Mouse (Mus musculus): ENCODE measurements at regions not wholly inside any gene's neighbourhood (a gene's known extent, or its start where the extent isn't known, plus 50 kb on each side); places are given as distances from the start of the nearest gene placed in this dataset.
A peak's percentile ranks its signal among the peaks of the same experiment; 100 is the strongest.

DNA sequence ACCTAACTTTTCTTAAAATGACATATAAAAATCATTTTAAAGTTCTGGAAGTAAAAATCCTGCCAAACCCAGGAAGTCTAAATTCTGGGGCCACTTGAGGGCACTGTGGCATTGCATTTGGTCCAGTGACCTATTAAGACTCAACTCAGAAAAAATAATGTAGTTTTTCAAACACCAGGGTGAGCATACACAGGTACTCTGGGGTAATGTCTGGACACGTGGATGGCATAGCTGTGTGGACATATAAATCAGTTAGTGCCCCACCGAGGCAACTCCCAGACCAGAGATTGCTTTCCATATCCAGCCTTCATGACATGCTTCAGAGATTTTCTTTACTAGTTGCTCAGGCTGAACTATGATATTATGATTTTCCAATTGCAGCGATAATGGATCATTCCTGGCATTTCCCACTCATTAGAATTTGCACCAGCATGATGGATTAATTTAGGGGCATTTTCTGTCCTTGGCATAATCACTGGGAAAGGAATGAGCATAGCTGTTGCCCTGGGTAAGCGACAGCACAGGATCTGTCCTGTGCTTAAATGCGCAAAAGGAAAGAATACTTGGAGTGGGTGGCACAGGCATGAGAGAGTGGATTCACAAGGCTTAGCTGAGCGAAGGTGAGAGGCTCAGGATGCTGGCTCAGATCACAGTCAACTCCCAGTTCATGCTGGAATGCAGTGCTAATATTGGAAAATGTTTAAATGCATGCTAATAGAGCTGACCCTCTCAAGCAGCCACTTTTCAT is 1526.6 kb upstream of the Cdh8 start:
- no peak for DNase-seq (ENCODE audit: low read depth)

DNA sequence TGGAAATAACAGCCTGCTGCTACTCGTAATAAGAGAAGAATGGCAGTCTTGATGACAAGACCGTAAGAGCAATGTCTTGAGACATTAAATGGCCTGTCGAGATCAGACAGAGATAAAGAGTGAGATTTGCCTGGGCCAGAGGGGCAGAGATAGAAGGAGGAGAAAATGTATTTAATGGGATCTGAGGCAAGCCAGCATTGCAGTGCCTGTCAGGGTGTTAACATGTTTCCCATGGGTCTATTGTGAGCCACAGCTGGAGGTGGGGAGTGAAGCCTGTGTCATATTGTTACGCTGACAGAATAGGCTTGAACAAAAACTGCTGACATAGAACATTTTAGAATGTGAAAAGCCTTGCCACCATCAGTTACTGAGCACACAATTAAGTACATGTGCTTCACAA is 1523.3 kb upstream of the Cdh8 start:
- no peak for DNase-seq (ENCODE audit: low read depth)

DNA sequence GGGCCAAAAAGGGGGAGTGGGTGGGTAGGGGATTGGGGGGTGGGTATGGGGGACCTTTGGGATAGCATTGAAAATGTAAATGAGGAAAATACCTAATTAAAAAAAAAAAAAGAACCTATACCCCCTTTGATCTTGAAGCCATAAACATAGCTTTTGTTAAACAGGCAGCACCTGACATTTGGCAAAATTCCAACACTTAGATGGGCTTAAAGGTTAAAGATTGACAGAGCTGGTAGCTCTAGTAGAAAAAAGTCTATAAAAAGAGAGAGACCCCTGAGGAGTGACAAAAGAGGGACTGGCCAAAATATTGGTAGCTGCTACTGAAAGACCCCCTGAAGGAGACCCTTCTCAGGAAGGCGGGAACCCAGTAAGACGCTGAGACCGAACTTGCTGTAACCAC is 1474.0 kb upstream of the Cdh8 start:
- no peak for DNase-seq (ENCODE audit: low read depth)

DNA sequence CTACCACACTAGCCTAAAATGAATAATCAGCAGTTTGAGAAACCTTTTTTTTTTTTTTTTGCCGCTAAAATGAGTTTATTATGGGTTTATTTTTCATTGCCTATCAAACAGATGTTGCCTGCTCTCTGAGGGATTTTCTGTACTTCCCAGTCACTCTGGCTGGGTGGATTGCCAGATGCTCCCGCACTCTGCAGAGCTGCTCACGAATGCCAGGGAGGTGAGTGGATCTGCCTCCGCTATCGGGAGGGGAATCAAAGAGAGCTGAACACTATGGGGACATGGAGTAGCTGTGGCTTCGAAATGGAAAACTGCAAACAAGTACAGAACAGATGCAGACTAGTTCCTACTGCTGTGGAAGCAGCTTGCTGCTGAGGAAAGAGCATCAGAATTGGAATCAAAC is 1449.4 kb upstream of the Cdh8 start:
- DNase-seq (ENCODE audit: low read depth) = no peak

DNA sequence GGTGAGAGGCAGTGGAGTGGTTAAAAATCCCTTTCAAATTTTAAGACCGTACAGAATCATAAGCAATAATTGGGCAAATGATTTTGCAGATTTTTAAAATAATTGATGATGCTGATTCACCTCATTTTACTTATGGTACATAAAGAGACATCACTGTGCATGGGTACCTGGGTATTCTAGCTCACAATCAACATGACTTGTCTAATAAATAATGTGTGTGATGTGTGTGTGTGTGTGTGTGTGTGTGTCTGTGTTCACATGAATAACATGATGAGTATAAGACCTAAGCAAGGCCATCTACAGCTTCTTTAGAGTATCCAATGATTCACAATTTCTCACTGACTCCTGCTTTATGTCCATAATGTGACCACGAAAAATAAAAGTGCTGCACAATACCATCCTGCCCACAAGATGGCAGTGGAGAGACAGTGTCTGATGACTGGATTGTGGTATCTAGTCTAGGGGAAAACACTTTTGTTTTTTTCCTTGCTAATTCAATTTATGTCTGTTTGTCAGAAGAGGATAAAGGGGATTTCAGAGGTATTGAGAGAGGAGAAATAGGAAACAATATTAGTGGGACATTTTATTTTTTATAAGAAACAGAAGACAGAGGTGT is 1434.7 kb upstream of the Cdh8 start:
- DNase-seq (ENCODE audit: low read depth) = peak; percentile 1
